Mouse (Mus musculus) ES-E14 (cell line): Measurements from ENCODE around the gene Defb26. TPM values are rescaled to one million over a fixed set of nuclear protein-coding genes. Genes with fewer than 3 reads are reported as not detected.

ENCODE experiments used
- DNase-seq: peaks from one replicate; pipeline ENCODE4 v3.0.0-alpha.2; 2013; ENCODE audit warnings: low read depth, low spot score
- H3K27ac ChIP-seq: 2 replicates; pipeline ENCODE4 v1.5.1; 2012; ENCODE audit warnings: low read depth, mild to moderate bottlenecking, low read length, moderate library complexity, mixed read lengths; ENCODE audit not compliant: poor library complexity, insufficient read depth, severe bottlenecking
- H3K36me3 ChIP-seq: 2 replicates; pipeline ENCODE4 v1.6.1; 2012; ENCODE audit warnings: mild to moderate bottlenecking, low read length, moderate library complexity, mixed read lengths; ENCODE audit not compliant: control insufficient read depth, poor library complexity, insufficient read depth, severe bottlenecking
- H3K4me1 ChIP-seq, 2 experiments: fragments of 150-350 bp in 1 of 2; sonication (generic) in 1 of 2; 2 replicates each; pipeline ENCODE4 v1.6.1; 2012; ENCODE audit warnings: low read length in 2 of 2, mild to moderate bottlenecking in 1 of 2, mixed read lengths in 1 of 2; ENCODE audit not compliant: control insufficient read depth in 2 of 2, insufficient read depth in 2 of 2, poor library complexity in 1 of 2
- H3K4me3 ChIP-seq, 2 experiments: fragments of 150-350 bp in 1 of 2; sonication (generic) in 1 of 2; 2 replicates each; pipeline ENCODE4 v1.5.1; 2012; ENCODE audit warnings: low read length in 2 of 2, low read depth in 1 of 2, mild to moderate bottlenecking in 1 of 2, mixed read lengths in 1 of 2; ENCODE audit not compliant: insufficient read depth in 1 of 2, poor library complexity in 1 of 2, severe bottlenecking in 1 of 2
- H3K9ac ChIP-seq: 2 replicates; pipeline ENCODE4 v1.6.1; 2012; ENCODE audit warnings: low read depth, mild to moderate bottlenecking, low read length, mixed read lengths; ENCODE audit not compliant: poor library complexity, insufficient read depth, severe bottlenecking
- H3K9me3 ChIP-seq: fragments of 150-350 bp; sonication (generic); 2 replicates; pipeline ENCODE4 v1.6.1; 2012; ENCODE audit warnings: low read depth, mild to moderate bottlenecking, low read length; ENCODE audit not compliant: control insufficient read depth, insufficient read depth
- CHD2 ChIP-seq: IDR thresholded peaks from 2 replicates; pipeline ENCODE4 v1.6.1; 2014; ENCODE audit warnings: mild to moderate bottlenecking, low read depth, low read length, inconsistent platforms
- HCFC1 ChIP-seq: IDR thresholded peaks from 2 replicates; pipeline ENCODE4 v1.6.1; 2012; ENCODE audit warnings: low read length, inconsistent platforms, borderline replicate concordance; ENCODE audit not compliant: insufficient read depth
- MAFK ChIP-seq: IDR thresholded peaks from 2 replicates; pipeline ENCODE4 v1.6.1; 2014; ENCODE audit warnings: mild to moderate bottlenecking, low read depth, low read length, inconsistent platforms; ENCODE audit not compliant: insufficient read depth
- ZC3H11A ChIP-seq: IDR thresholded peaks from 2 replicates; pipeline ENCODE4 v1.6.1; 2012; ENCODE audit warnings: low read depth, mild to moderate bottlenecking, inconsistent platforms, low read length, borderline replicate concordance
- ZNF384 ChIP-seq: IDR thresholded peaks from 2 replicates; pipeline ENCODE4 v1.6.1; 2012; ENCODE audit warnings: low read depth, low read length, inconsistent platforms
- in situ Hi-C, 2 experiments: fragments of 600-800 bp; cut with MboI; formaldehyde crosslinking; loops; one replicate each; pipeline ENCODE4 v1.15.1; 2025; ENCODE audit warnings: low sequenced_read_pairs in 2 of 2, inconsistent platforms in 1 of 2; ENCODE audit not compliant: unreplicated experiment in 2 of 2
- total RNA-seq: library from RNA; depleted of rRNA; stranded (reverse); fragments of 300-350 nt; gene quantifications from 2 replicates; pipeline ENCODE4 v1.2.3, GENCODE M21; 2012

The Defb26 gene
- total RNA-seq, 1 experiment: not detected

DNA sequence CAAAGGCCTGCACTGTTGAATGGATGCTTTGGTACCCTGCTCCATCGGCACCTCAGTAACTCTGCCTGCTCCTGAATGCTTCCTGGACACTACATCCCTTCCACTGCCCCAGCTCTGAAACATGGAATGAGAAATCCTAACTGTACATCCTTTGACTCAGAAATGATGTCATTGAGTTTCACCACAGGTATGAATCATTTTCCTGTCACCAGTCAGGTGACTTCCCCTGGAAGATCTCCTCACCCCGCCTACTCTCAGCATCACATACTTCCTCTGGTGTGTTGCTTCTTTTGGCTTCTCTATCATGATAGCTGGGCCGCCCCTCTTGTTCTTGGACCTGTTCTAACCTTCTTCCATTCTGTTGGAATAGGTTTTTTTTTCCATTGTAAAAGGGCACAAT lies 30.6 kb downstream of the Defb26 start:
- in situ Hi-C loops: no loop called here
- TF ChIP-seq CHD2: no peak
- TF ChIP-seq HCFC1: no peak
- no peak for TF ChIP-seq ZNF384
- TF ChIP-seq MAFK: no peak
- Histone ChIP-seq H3K4me1 (no peaks in the 10 kb centered on the region), H3K27ac (no peak overlapping the region), H3K36me3 (no peaks in the 10 kb centered on the region), H3K4me3 (no peak overlapping the region), H3K9me3 (no peaks in the 10 kb centered on the region), H3K9ac (no peak overlapping the region)
- no peak for DNase-seq

DNA sequence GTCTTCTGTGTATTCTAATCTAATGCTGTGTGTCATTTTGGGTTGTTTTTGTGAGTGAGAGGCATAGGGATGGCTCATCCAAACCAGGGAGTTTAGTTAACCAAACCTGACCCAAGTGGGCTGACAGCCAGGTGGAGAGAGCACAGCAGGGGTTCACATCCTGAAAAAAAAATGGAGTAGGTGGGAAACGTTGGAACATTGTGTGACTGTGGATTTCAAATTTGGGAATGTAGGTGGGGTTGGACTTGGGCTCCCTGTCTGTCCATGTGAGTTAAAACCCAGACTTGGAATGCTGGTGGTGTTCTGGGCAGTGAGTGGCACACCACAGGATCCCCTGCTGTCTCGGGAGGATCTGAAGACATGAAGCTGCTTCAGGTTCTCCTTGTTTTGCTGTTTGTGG lies 34.7 kb downstream of the Defb26 start, which contains the start of gene Defb20:
TSS of gene Defb20 (plus strand) at position 301 of the 400 bp plus-strand sequence.
- Histone ChIP-seq H3K27ac (no peak within 1 kb of the TSS), H3K4me1 (no peaks in the 10 kb centered on the region), H3K4me3 (no peak within 1 kb of the TSS), H3K9ac (no peak within 1 kb of the TSS), H3K36me3 (no peaks in the 10 kb centered on the region), H3K9me3 (no peaks in the 10 kb centered on the region)
- in situ Hi-C loops: no loop called here
- no peak for DNase-seq
- no peak for TF ChIP-seq ZC3H11A

DNA sequence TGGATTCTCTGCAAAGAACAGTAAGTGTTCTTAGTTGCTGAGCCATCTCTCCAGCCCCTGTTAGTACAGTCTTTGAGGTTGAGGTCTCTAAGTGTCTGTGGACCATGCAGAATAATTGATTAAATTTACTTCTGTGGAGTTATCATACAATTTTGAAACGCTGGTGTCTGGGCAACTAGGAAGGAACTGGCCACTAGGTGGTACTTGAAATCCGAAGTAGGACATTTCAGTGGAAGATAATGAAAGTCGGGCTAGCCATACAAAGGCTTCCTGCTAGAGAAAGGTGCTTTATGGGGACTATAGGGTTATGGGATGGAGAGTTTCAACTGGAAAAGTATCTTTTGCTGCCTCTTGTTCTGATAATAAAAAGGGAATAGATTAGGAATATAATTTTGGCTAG lies 39.1 kb downstream of the Defb26 start:
- DNase-seq: no peak
- in situ Hi-C loops: no loop called here
- TF ChIP-seq ZNF384 (no peak), HCFC1 (no peak), ZC3H11A (no peak), CHD2 (no peak), MAFK (no peak)
- H3K36me3 ChIP-seq: no peaks in the 10 kb centered on the region
- H3K4me1 ChIP-seq: no peaks in the 10 kb centered on the region; a peak in 1 of 4 replicates
- H3K9me3 ChIP-seq: no peaks in the 10 kb centered on the region
- no peak overlapping the region for H3K9ac ChIP-seq
- no peak overlapping the region for H3K27ac ChIP-seq
- no peak overlapping the region for H3K4me3 ChIP-seq

DNA sequence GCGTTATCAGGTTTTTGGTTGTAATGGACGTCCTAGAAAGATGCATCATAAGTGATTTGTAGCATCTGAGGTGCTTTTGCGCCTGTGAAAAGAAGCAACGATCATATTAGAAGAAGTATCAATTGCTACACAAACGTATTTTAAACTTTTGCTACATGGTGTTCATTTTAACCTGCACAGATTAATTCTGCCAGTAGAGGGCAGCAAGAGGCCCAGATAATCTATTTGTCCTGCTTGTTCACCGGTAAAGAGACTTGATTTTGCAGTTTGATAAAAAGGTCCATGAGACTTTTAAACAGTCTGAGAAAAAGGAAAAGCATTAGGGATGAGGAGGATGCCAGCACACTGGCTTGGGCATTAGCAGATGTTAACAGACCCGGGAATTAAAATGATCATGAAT lies 40.5 kb downstream of the Defb26 start:
- peak; percentile 48 for DNase-seq
- H3K9ac ChIP-seq: no peak overlapping the region
- no peak overlapping the region for H3K4me3 ChIP-seq
- H3K36me3 ChIP-seq: no peaks in the 10 kb centered on the region
- H3K4me1 ChIP-seq: no peaks in the 10 kb centered on the region; a peak in 1 of 4 replicates
- H3K27ac ChIP-seq: no peak overlapping the region
- H3K9me3 ChIP-seq: no peaks in the 10 kb centered on the region
- TF ChIP-seq MAFK (no peak), CHD2 (no peak), HCFC1 (no peak), ZC3H11A (no peak), ZNF384 (no peak)
- in situ Hi-C loops: no loop called here

DNA sequence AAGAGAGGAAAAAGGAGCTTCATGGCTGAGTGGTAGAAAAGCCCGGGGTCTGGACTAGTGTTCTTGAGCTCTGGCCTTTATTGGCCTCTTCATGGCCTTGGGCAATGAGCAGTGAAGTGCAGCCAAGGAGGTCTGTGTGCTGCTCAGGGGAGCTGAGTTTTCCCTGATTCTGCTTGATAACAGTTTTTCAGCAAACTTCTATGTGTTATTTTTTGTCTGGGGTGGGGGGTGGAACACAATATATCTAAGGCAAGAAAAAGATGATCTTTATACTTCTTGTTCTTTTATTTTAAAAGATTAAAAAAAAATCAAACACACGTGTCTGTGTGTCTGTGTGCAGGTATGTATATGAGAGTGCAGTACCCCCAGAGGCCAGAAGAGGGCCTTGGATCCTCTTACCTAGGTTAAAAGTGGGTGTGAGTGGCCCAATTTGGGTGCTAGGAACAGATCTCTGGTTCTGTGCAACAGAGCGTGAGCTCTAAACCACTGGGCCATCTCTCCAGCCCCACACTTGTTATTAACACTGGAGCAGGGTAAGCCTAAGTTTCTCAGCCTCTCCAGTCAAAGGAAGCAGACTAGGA lies 46.8 kb downstream of the Defb26 start, which contains the start of gene Defb23:
TSS of gene Defb23 (minus strand) at position 51 of the 581 bp plus-strand sequence.
- in situ Hi-C loops: no loop called here
- Histone ChIP-seq H3K9me3 (no peaks in the 10 kb centered on the region), H3K36me3 (no peaks in the 10 kb centered on the region), H3K9ac (no peak within 1 kb of the TSS), H3K27ac (no peak within 1 kb of the TSS), H3K4me1 (no peaks in the 10 kb centered on the region; a peak in 1 of 4 replicates), H3K4me3 (no peak within 1 kb of the TSS)
- TF ChIP-seq MAFK (no peak), CHD2 (no peak), ZC3H11A (no peak)
- peak; percentile 21 for DNase-seq
